Mouse (Mus musculus) spleen, adult 12 weeks (tissue): ENCODE measurements around the gene Adcy10.

Experiments used
- DNase-seq: peaks from one replicate; pipeline ENCODE4 v3.0.0; 2022; ENCODE audit warnings: low spot score

The Adcy10 gene

GRCm38 (mm10) chr1:165604203-165604602, 119.2 kb downstream of the Adcy10 start:
- no peak for DNase-seq

GRCm38 (mm10) chr1:165605108-165605507, 120.1 kb downstream of the Adcy10 start:
- no peak for DNase-seq

DNA sequence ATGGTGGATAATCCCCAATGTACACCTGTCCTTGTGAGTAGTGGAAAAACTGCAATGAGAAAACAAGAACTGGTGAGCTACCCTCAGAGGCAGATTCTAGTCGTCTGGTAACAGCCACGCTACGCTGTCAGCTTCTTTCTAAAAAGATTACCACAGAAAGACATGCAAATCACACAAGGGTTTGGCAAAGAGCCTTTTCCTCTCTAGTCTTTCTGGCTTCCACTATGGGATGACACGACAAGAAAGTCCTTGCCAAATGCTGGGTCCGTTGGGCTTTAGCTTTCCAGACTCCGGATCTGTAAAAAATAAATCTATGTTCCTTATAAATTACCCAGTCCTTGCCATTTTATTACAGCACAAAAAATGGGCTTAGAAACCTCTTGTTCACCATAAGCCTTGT, 120.8 kb downstream of the Adcy10 start:
- DNase-seq, result no peak

GRCm38 (mm10) chr1:165608904-165609303, 123.9 kb downstream of the Adcy10 start:
- no peak for DNase-seq

- no peak for DNase-seq
Measured at GRCm38 (mm10) chr1:165609495-165610320, 124.7 kb downstream of the Adcy10 start.

- DNase-seq, result no peak
Measured at GRCm38 (mm10) chr1:165610321-165610999, 125.5 kb downstream of the Adcy10 start.

DNA sequence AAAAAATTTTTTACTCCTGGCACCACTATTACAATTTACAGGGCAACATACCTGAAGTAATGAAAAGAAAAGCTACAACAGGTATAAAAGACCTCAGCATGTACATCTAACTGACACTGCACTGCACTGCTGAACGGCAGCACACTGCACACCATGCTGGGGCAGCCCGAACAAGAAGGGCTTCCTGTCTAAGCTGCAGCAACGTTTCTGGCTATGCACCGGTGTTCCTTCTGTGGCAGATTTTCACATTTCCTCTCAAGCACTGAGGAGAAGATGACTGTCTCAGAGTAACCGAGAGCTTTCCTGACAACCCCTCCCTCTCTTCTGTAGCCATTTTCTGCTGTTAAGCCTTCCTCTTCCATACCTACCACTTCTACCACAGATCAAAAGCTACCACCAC, 127.7 kb downstream of the Adcy10 start:
- no peak for DNase-seq

DNA sequence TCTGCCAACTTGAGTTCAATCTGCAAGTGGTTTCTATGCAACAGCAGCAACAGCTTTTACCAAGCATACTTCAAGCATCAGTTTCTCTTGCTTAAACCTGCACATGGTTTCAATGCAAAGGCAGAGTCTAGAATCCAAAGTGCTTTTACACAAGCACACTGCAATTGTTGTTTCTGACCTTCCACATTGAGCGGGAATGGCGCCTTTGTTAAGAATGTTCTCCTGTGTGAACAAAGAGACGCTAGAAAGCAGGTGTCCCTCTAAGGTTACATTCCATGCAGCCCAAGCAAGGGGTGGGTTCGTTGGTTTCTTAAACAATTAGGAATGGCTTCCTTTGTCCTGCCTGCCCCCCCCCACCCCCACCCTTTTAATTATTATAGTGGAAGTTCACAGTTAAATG, 128.9 kb downstream of the Adcy10 start:
- DNase-seq, result no peak

DNA sequence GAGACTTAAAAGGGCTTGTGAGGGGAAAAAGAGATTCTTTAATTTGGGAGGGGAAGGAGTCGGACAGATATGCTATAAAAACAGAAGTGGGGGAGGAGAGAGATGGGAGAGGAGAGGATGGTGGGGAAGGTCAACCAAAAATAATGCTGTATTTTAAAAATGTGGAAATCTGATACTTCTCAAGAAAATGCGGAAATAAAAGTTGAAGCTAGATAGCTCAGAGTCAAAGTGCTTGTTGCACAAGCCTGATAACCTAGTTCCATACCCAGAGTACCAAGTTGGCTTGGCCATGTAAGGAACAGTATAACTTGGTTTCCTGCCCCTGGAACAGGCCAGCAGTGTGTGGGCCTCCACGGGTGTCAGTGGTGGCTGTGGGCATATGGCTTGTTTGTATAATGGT, 129.8 kb downstream of the Adcy10 start:
- no peak for DNase-seq

GRCm38 (mm10) chr1:165616652-165617051, 131.7 kb downstream of the Adcy10 start:
- no peak for DNase-seq

- DNase-seq, result no peak
Measured at GRCm38 (mm10) chr1:165617166-165617891, 132.3 kb downstream of the Adcy10 start.

- no peak for DNase-seq
Measured at GRCm38 (mm10) chr1:165618201-165618624, 133.2 kb downstream of the Adcy10 start.

DNA sequence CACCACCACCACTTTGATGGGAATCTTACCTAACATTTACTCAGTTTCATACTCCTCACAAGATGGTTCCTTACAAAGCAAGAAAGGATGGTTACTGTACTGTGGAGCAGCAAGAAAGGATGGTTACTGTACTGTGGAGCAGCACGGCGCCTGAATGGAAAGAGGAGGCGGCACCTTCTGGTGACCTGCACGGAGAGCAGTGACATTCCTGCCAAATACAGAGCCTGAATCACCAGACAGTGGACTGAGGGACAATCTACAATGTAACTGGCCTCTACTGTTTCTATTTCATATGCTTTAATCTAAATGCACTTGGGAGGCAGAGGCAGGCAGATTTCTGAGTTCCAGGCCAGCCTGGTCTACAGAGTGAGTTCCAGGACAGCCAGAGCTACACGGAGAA, 140.1 kb downstream of the Adcy10 start:
- no peak for DNase-seq

DNA sequence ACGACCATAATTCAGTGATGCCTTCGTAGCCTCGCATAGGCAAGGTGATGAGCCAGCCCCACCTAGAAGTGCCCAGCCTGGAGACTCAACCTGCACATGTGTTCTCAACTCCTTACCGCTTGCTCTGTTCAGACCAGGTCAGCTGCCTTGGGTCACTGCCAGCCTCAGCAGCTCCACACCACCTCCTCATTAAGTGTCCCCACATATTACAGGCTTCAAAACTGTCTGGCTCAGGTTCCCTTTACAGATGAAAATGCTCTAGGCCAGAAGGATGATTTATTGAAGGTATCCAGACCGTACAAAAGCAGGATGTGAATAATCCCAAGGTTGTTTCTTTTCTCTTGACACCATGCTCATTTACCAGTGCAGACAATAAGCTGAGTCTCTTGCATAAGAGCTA, 140.9 kb downstream of the Adcy10 start:
- DNase-seq, result no peak
